In the genomic region with DNA sequence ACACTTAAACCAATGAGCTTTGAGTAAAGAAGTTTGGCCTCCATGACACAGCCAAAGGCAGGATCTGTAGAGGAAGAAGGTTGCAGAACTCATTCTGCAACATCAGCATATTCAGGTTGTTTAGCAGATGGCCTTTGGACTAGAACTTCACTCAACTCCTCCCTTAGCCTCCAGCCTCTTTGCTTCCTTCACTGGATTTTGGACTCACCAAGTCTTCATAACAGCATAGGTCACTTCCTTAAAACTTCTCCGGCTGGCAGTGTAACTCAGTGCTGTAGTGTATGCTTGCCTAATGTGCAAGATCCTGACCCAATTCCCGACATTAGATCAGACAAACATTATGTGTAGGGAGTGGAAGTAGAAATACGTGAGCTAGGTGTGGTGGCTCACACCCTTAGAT, we compare ENCODE assay signal across 15 mouse cellular contexts. TPM values are rescaled to one million over a fixed set of nuclear protein-coding genes. Genes with fewer than 3 reads are reported as not detected.
DNase-seq lines count a peak whose midpoint lies in the region; TF ChIP-seq lines count a peak whose summit lies in the region.
"Had no signal": no experiment of that assay in that cellular context is flagged by ENCODE, and none has a peak within 500 bp of the region (broad histone marks: within the 10 kb centered on the region; RNA-seq: fewer than 3 reads in every experiment).

No protein-coding gene starts in this region.

- H3K4me3 ChIP-seq in liver, adult 2 months (ENCODE audit: insufficient read depth, low read depth, low read length) = no peak overlapping the region
- no peak overlapping the region for H3K4me3 ChIP-seq in bone marrow macrophage, adult 2 months (ENCODE audit: insufficient read depth, low read length)
- H3K4me3 ChIP-seq in embryonic facial prominence, embryonic 10.5 days = no peak overlapping the region
- H3K4me3 ChIP-seq: embryonic facial prominence, embryonic 13.5 days; hindbrain, embryonic 12.5 days; midbrain, embryonic 15.5 days had no signal

- no peak overlapping the region for H3K9ac ChIP-seq in liver, adult 2 months (ENCODE audit: low read depth, low read length)
- H3K9ac ChIP-seq: embryonic facial prominence, embryonic 13.5 days; hindbrain, embryonic 12.5 days; midbrain, embryonic 15.5 days had no signal

- no peaks in the 10 kb centered on the region for H3K9me3 ChIP-seq in embryonic facial prominence, embryonic 10.5 days
- H3K9me3 ChIP-seq: embryonic facial prominence, embryonic 13.5 days; hindbrain, embryonic 12.5 days; midbrain, embryonic 15.5 days had no signal

- peak; percentile 54 for DNase-seq in liver, adult 2 months (ENCODE audit: extremely low read depth, low read depth, low spot score)
- no peak for DNase-seq in liver
- peak; percentile 71 for DNase-seq in large intestine, adult 2 months (ENCODE audit: low read depth, low spot score)
- peak; percentile 78 for DNase-seq in yolk sac, embryonic 10.5 days (ENCODE audit: low spot score)
- no peak for DNase-seq in layer of hippocampus, adult 11-12 months (ENCODE audit: low spot score)
- no peak for DNase-seq in embryonic facial prominence, embryonic 10.5 days (ENCODE audit: low spot score)
- DNase-seq: adrenal gland, postnatal 36 days; cerebellum, postnatal 36 days; lung, postnatal 4 days; right cerebral cortex, postnatal 25 days; thymus, adult 2 months had no signal

- H3K27ac ChIP-seq in liver, adult 2 months (replicated peaks; ENCODE audit: insufficient read depth, low read depth, low read length) = no peak overlapping the region
- H3K27ac ChIP-seq in bone marrow macrophage, adult 2 months (ENCODE audit: insufficient read depth, low read depth, low read length) = peak overlapping the region; percentile 95
- H3K27ac ChIP-seq in embryonic facial prominence, embryonic 10.5 days (replicated peaks) = no peak overlapping the region
- H3K27ac ChIP-seq: embryonic facial prominence, embryonic 13.5 days; hindbrain, embryonic 12.5 days; midbrain, embryonic 15.5 days had no signal

- H3K36me3 ChIP-seq in liver, adult 2 months (ENCODE audit: control insufficient read depth, insufficient read depth, low read length) = no peaks in the 10 kb centered on the region
- H3K36me3 ChIP-seq in embryonic facial prominence, embryonic 10.5 days (replicated peaks) = no peaks in the 10 kb centered on the region
- H3K36me3 ChIP-seq: embryonic facial prominence, embryonic 13.5 days; hindbrain, embryonic 12.5 days; midbrain, embryonic 15.5 days had no signal

- WGBS in liver, adult 2 months = 48% methylated on average over 3 of the region's 3 CpGs
- WGBS in large intestine, adult 2 months = 30% methylated on average over 3 of the region's 3 CpGs
- 87% methylated on average over 3 of the region's 3 CpGs for WGBS in embryonic facial prominence, embryonic 10.5 days

- no peak for TF ChIP-seq CTCF in liver, adult 2 months (IDR thresholded peaks at IDR 0.05; ENCODE audit: low read depth, low read length)
- TF ChIP-seq CTCF in bone marrow macrophage, adult 2 months (IDR thresholded peaks at IDR 0.05; ENCODE audit: low read depth, low read length) = no peak

- TF ChIP-seq POLR2A in liver, adult 2 months (IDR thresholded peaks at IDR 0.05; ENCODE audit: extremely low read depth, insufficient read depth, low read length) = no peak
- TF ChIP-seq POLR2A in bone marrow macrophage, adult 2 months (IDR thresholded peaks at IDR 0.05; ENCODE audit: borderline replicate concordance, low read depth, low read length) = no peak

- H3K4me1 ChIP-seq in liver, adult 2 months (ENCODE audit: control insufficient read depth, insufficient read depth, low read length) = no peaks in the 10 kb centered on the region
- H3K4me1 ChIP-seq in bone marrow macrophage, adult 2 months (ENCODE audit: control insufficient read depth, insufficient read depth, low read length) = peaks cover 36% of the 10 kb centered on the region
- H3K4me1 ChIP-seq in embryonic facial prominence, embryonic 10.5 days = peaks cover 3% of the 10 kb centered on the region; the same call in 1 of the 2 replicates
- H3K4me1 ChIP-seq: embryonic facial prominence, embryonic 13.5 days had no signal

- H3K79me2 ChIP-seq in liver, adult 2 months (ENCODE audit: control insufficient read depth, insufficient read depth, low read length) = no peaks in the 10 kb centered on the region

- no peaks in the 10 kb centered on the region for H3K27me3 ChIP-seq in liver, adult 2 months (ENCODE audit: control insufficient read depth, insufficient read depth, low read length)
- H3K27me3 ChIP-seq in embryonic facial prominence, embryonic 10.5 days (replicated peaks; ENCODE audit: low read depth, poor library complexity, severe bottlenecking) = no peaks in the 10 kb centered on the region
- H3K27me3 ChIP-seq: embryonic facial prominence, embryonic 13.5 days; hindbrain, embryonic 12.5 days; midbrain, embryonic 15.5 days had no signal

RNA-seq across cellular contexts. Expression of a gene that starts 6.1 kb away (rescaled TPM):
- 2.8 and 4.2 TPM in 2 replicates for total RNA-seq in liver, adult 2 months (2014; rRNA removed)
- polyA plus RNA-seq in liver, adult 2 months (2012; rRNA removed) = 1.8 and 1.9 TPM in 2 replicates
- polyA plus RNA-seq in bone marrow macrophage, adult 2 months (2012; ENCODE audit: insufficient read depth, insufficient read length, missing spikeins) = 18.1 and 20.5 TPM in 2 replicates
- 6.4 and 8.3 TPM in 2 replicates for polyA plus RNA-seq in large intestine, adult 2 months (2012; rRNA removed)
- 38.5 and 39.3 TPM in 2 replicates for polyA plus RNA-seq in embryonic facial prominence, embryonic 10.5 days (2016; fragmentation: Nextera tagmentation; extraction: Ambion mirVana)

RNA-seq across cellular contexts. Expression of a gene that starts 11.3 kb away (rescaled TPM):
- 12.9 and 13.0 TPM in 2 replicates for total RNA-seq in liver, adult 2 months (2014; rRNA removed)
- 3.6 and 4.8 TPM in 2 replicates for polyA plus RNA-seq in liver, adult 2 months (2012; rRNA removed)
- 42.1 and 44.9 TPM in 2 replicates for polyA plus RNA-seq in bone marrow macrophage, adult 2 months (2012; ENCODE audit: insufficient read depth, insufficient read length, missing spikeins)
- polyA plus RNA-seq in large intestine, adult 2 months (2012; rRNA removed) = 11.7 and 18.2 TPM in 2 replicates
- 22.2 and 23.5 TPM in 2 replicates for polyA plus RNA-seq in embryonic facial prominence, embryonic 10.5 days (2016; fragmentation: Nextera tagmentation; extraction: Ambion mirVana)

Comparison
In these comparisons a context has a peak if more than half of its experiments do, and no peak if none do; other contexts are left out.
1. DNase-seq: peak in liver, adult 2 months (single experiment), large intestine, adult 2 months (single experiment) and yolk sac, embryonic 10.5 days (single experiment); none in liver (single experiment), layer of hippocampus, adult 11-12 months (single experiment) and embryonic facial prominence, embryonic 10.5 days (single experiment).